Mouse (Mus musculus) CH12.LX (cell line): ENCODE results near the gene Fcnb. TPM values are rescaled to one million over a fixed set of nuclear protein-coding genes. Genes with fewer than 3 reads are reported as not detected.

Experiments
- DNase-seq: peaks from one replicate; pipeline ENCODE4 v3.0.0-alpha.2; 2013; ENCODE audit errors: extremely low read depth
- H3K27ac ChIP-seq: 2 replicates; pipeline ENCODE4 v1.5.1; 2012; ENCODE audit warnings: low read depth, mild to moderate bottlenecking, control low read depth, moderate library complexity; ENCODE audit not compliant: insufficient read depth
- H3K27me3 ChIP-seq: replicated peaks from 2 replicates; pipeline ENCODE3; 2012; ENCODE audit warnings: inconsistent platforms
- H3K36me3 ChIP-seq, 2 experiments: replicated peaks in 1 of 2; 2 replicates each; pipeline versions ENCODE3 to v1.6.1; 2012; ENCODE audit warnings: inconsistent platforms in 1 of 2, low read length in 1 of 2, mild to moderate bottlenecking in 1 of 2, mixed read lengths in 1 of 2, moderate library complexity in 1 of 2; ENCODE audit not compliant: control insufficient read depth in 1 of 2, insufficient read depth in 1 of 2
- H3K4me1 ChIP-seq, 2 experiments: 2 replicates each; pipeline ENCODE4 v1.6.1; 2012; ENCODE audit warnings: inconsistent platforms in 1 of 2, moderate library complexity in 1 of 2; ENCODE audit not compliant: insufficient read depth in 2 of 2, control insufficient read depth in 1 of 2
- H3K4me2 ChIP-seq: 2 replicates; pipeline ENCODE4 v1.6.1; 2012; ENCODE audit warnings: low read depth, mild to moderate bottlenecking, control low read depth; ENCODE audit not compliant: poor library complexity, insufficient read depth, severe bottlenecking
- H3K4me3 ChIP-seq, 3 experiments: fragments of 150-350 bp in 1 of 3; sonication (generic) in 1 of 3; replicated peaks in 1 of 3; 2 replicates each; pipeline versions ENCODE3 to v1.5.1; 2011 to 2012; ENCODE audit warnings: low read depth in 2 of 3, low read length in 2 of 3, mild to moderate bottlenecking in 2 of 3, moderate library complexity in 2 of 3, control low read depth in 1 of 3, improper control_type of control experiment in 1 of 3, inconsistent platforms in 1 of 3, mixed read lengths in 1 of 3; ENCODE audit not compliant: poor library complexity in 1 of 3
- H3K79me2 ChIP-seq: replicated peaks from 2 replicates; pipeline ENCODE4 v1.6.1; 2012; ENCODE audit warnings: mild to moderate bottlenecking, moderate library complexity; ENCODE audit not compliant: control insufficient read depth, poor library complexity, insufficient read depth, severe bottlenecking; ENCODE audit errors: extremely low read depth
- H3K9ac ChIP-seq: 2 replicates; pipeline ENCODE4 v1.6.1; 2012; ENCODE audit warnings: low read depth, mild to moderate bottlenecking, control low read depth, moderate library complexity; ENCODE audit not compliant: insufficient read depth
- H3K9me3 ChIP-seq: replicated peaks from 2 replicates; pipeline ENCODE3; 2012; ENCODE audit warnings: low read length, inconsistent platforms, mixed read lengths
- BHLHE40 ChIP-seq: IDR thresholded peaks from 2 replicates; pipeline ENCODE4 v1.6.1; 2011; ENCODE audit warnings: mild to moderate bottlenecking, low read depth, low read length, improper control_type of control experiment
- CHD2 ChIP-seq: IDR thresholded peaks from 2 replicates; pipeline ENCODE4 v1.6.1; 2011; ENCODE audit warnings: low read length, improper control_type of control experiment
- ELF1 ChIP-seq: IDR thresholded peaks from 2 replicates; pipeline ENCODE4 v1.6.1; 2014; ENCODE audit warnings: low read depth, mild to moderate bottlenecking, inconsistent platforms, low read length, improper control_type of control experiment
- EP300 ChIP-seq: IDR thresholded peaks from 2 replicates; pipeline ENCODE4 v1.6.1; 2011; ENCODE audit warnings: low read length, improper control_type of control experiment
- JUND ChIP-seq: conservative IDR thresholded peaks from 2 replicates; pipeline ENCODE4 v1.6.1; 2011; ENCODE audit warnings: low read depth, low read length, improper control_type of control experiment
- KAT2A ChIP-seq: IDR thresholded peaks from 2 replicates; pipeline ENCODE4 v1.6.1; 2012; ENCODE audit warnings: low read length, improper control_type of control experiment, inconsistent platforms; ENCODE audit not compliant: insufficient replicate concordance
- MAZ ChIP-seq: IDR thresholded peaks from 2 replicates; pipeline ENCODE4 v1.6.1; 2012; ENCODE audit warnings: low read depth, mild to moderate bottlenecking, inconsistent platforms, low read length, improper control_type of control experiment, moderate library complexity
- MXI1 ChIP-seq: IDR thresholded peaks from 2 replicates; pipeline ENCODE4 v1.6.1; 2011; ENCODE audit warnings: mild to moderate bottlenecking, low read depth, low read length, improper control_type of control experiment
- MYC ChIP-seq: IDR thresholded peaks from 2 replicates; pipeline ENCODE4 v1.6.1; 2011; ENCODE audit warnings: low read depth, mild to moderate bottlenecking, improper control_type of control experiment, low read length
- NELFE ChIP-seq: IDR thresholded peaks from 2 replicates; pipeline ENCODE4 v1.6.1; 2011; ENCODE audit warnings: low read depth, low read length, improper control_type of control experiment
- NRF1 ChIP-seq: IDR thresholded peaks from 2 replicates; pipeline ENCODE4 v1.6.1; 2014; ENCODE audit warnings: low read depth, mild to moderate bottlenecking, inconsistent platforms, low read length, improper control_type of control experiment, moderate library complexity
- RCOR1 ChIP-seq: conservative IDR thresholded peaks from 2 replicates; pipeline ENCODE4 v1.6.1; 2012; ENCODE audit warnings: low read depth, mild to moderate bottlenecking, inconsistent platforms, low read length, improper control_type of control experiment
- TBP ChIP-seq: conservative IDR thresholded peaks from 2 replicates; pipeline ENCODE4 v1.6.1; 2011; ENCODE audit warnings: low read depth, low read length, improper control_type of control experiment
- ZKSCAN1 ChIP-seq: IDR thresholded peaks from 2 replicates; pipeline ENCODE4 v1.6.1; 2012; ENCODE audit warnings: low read depth, inconsistent platforms, low read length, improper control_type of control experiment, borderline replicate concordance
- dilution Hi-C: fragments of 300-500 bp; cut with MboI; formaldehyde crosslinking; loops from 2 replicates; pipeline ENCODE4 v1.14.3; 2020; ENCODE audit warnings: low sequenced_read_pairs; ENCODE audit not compliant: extremely low pct_unique_long_range_greater_than_20kb, extremely low pct_ligation_motif_present
- in situ Hi-C: fragments of 300-500 bp; cut with MboI; formaldehyde crosslinking; loops from 3 replicates; pipeline ENCODE4 v1.14.3; 2019; ENCODE audit warnings: low sequenced_read_pairs, low pct_ligation_motif_present, low pct_unique_long_range_greater_than_20kb, mixed read lengths
- polyA plus RNA-seq: library from polyadenylated mRNA; unstranded; fragments of >175 nt; gene quantifications from 2 replicates; pipeline ENCODE4 v1.2.1, GENCODE M21; 2012; ENCODE audit warnings: low read depth; ENCODE audit not compliant: insufficient read length
- total RNA-seq, 2 experiments: library from RNA; depleted of rRNA; stranded (reverse); fragments of 300-350 nt in 1 of 2; fragments of >200 nt in 1 of 2; gene quantifications; 2 replicates each; pipeline ENCODE4 v1.2.3; 2012 to 2014

The Fcnb gene
- total and polyA plus RNA-seq, 3 experiments: not detected

- no peak for DNase-seq
- Histone ChIP-seq H3K9ac (no peak overlapping the region), H3K27ac (no peak overlapping the region)
These were observed 16.3 kb upstream of the Fcnb start for GRCm38 (mm10) chr2:28100796-28101483.

GRCm38 (mm10) chr2:28098547-28099505 lies 14.1 kb upstream of the Fcnb start:
- H3K27ac ChIP-seq: no peak overlapping the region
- H3K4me3 ChIP-seq: no peak overlapping the region
- dilution Hi-C loops: no loop called here
- no peak for TF ChIP-seq EP300
- no peak for TF ChIP-seq MYC
- no peak for TF ChIP-seq JUND
- TF ChIP-seq TBP: no peak
- no peak for TF ChIP-seq BHLHE40
- TF ChIP-seq ELF1: no peak
- no peak for TF ChIP-seq ZKSCAN1
- TF ChIP-seq RCOR1: no peak
- TF ChIP-seq NELFE: no peak
- no peak for TF ChIP-seq KAT2A
- TF ChIP-seq NRF1: no peak
- H3K4me2 ChIP-seq: no peak overlapping the region
- no peak overlapping the region for H3K9ac ChIP-seq
- H3K9me3 ChIP-seq: no peaks in the 10 kb centered on the region
- H3K79me2 ChIP-seq: no peaks in the 10 kb centered on the region
- DNase-seq: no peak
- no peaks in the 10 kb centered on the region for H3K4me1 ChIP-seq
- in situ Hi-C loops: no loop called here
- H3K36me3 ChIP-seq: no peaks in the 10 kb centered on the region
- peaks cover 88% of the 10 kb centered on the region for H3K27me3 ChIP-seq

More at GRCm38 (mm10) chr2:28100796-28101483, 16.3 kb upstream of the Fcnb start:
- Histone ChIP-seq H3K36me3 (no peaks in the 10 kb centered on the region), H3K4me1 (no peaks in the 10 kb centered on the region), H3K27me3 (peaks cover 84% of the 10 kb centered on the region), H3K4me3 (no peak overlapping the region), H3K9me3 (no peaks in the 10 kb centered on the region), H3K4me2 (no peak overlapping the region), H3K79me2 (no peaks in the 10 kb centered on the region)
- no peak for TF ChIP-seq NRF1
- no peak for TF ChIP-seq CHD2
- TF ChIP-seq BHLHE40: no peak
- no peak for TF ChIP-seq NELFE
- no peak for TF ChIP-seq MAZ
- no peak for TF ChIP-seq MXI1
- in situ Hi-C loops: no loop called here
- dilution Hi-C loops: no loop called here
